Mouse (Mus musculus) embryo, embryonic 11 days (tissue): ENCODE results near the gene Ess2.

Source experiments
- DNase-seq: peaks from one replicate; pipeline ENCODE4 v3.0.0-alpha.2; 2015

Gene Ess2

DNA sequence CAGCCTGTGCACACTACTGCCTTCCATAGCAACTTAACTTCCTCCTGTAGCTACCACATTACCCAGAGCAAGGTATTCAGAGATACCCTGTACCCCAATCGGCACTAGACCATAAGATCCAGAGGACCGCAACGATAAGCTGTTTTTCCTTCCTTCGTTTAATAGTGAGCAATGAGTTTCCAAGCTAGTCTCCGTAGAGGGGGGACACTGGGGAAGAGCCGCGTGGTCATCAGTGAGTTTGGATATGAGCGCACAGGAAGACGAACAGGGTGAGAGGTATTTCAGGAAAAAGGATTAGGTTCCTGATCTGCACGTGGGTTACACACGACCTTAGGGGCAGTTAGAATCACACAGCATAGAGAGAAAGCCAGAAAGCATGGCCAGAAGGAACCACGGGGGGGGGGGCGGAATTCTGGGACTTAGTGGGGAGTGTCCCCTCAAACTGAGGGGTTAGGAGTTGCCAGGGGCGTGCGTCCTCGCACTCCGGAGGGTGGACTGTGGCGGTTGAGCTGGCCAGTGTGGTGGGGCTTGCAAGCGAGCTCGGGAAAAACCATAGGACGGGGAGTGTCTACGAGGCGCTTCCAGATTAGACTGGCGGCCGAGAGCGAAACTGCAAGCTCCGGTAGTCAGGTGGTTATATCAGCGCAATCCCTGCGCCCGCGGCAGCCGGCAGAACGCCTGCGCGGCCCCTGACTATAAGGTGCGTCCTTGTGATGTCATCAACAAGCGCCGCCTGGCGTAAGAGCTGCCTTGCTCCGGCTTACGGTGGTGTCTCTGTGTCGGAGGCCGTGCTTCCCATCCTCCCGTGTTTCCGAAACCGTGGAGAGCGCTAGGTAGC, 10.4 kb upstream of the Ess2 start:
- DNase-seq = peak; percentile 99

DNA sequence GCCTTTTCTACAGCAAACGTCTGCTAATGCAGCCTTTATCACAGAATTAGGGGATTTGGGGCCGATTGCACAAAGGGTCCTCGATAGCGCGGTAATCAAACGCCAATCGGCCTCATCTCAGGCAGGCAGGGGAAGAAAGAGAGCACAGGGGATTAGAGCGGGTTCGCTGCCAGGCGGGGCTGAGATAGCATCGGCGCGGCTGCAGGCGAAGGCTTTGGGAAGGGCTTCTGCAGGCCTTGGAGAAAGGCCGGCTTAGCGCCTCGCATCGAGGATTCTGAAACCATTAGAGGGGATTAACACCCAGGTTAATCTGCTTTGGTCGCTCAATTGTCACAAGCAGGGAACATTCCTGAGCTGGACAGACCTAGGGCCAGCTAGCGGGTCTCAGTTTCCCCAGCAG, 9.4 kb upstream of the Ess2 start:
- DNase-seq = peak; percentile 51

DNA sequence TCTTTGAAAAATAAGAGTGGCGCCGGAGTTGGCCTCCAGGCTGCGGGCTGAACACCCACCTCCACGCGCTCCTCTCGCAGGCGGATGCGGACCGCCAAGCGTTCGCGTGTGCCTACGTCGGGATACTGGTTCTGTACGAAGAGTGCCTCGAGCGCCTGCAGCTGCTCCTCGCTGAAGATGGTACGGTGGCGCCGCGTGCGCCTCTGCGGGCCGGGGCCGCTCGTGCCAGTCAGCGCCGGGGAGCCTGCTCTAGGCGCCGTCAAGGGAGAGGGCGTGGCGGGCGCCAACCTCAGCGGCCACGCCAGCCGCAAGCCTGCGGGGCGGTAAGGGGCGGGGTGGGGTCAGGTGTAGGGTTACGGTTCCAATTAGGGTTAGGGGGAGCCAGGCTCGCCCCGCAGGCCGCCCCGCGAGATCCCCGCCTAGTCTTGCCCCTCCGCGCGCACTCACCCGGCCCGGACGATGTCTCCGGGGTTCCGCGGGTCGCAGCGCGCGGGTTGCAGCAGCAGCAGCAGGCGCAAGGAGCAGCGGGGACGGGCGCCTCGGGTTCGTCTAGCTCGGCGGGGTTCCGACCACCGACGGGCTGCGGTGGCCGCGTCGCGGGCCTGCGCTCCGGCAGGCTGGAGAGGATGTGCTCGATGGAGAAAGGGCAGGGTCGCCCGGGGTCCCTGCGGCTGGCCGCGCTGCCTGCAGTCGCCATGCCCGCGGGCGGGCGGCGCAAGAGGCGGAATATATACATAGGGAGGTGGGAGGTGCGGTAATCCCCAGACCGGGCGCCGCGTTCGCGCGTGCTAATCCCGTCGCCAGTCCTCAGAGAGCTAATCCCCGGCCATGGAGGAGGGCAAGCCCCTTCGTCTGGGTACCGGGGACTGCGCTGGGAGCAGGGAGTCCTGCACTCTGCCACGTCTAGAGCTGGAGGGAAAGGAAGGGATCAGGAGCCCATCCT, 3.4 kb upstream of the Ess2 start, which contains the start of gene Gsc2:
TSS of gene Gsc2 (minus strand) at position 753 of the 943 bp plus-strand sequence.
- peak; percentile 49 for DNase-seq

DNA sequence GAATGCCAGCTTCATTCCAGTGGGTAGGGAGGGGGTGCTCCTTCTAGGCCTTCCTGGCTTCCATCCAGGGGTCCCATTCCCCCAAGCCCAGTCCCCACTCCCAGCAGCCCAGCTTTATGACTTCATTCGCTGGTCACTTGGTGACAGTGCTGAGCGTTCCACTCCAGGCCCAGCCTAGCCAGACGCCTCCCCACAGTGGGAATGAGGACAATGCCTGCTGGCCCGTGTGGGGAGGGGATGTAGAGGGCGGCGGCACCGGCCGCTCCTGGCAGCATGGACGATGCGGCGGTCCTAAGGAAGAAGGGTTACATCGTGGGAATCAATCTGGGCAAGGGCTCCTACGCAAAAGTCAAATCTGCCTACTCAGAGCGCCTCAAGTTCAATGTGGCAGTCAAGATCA, 12.7 kb downstream of the Ess2 start, which contains the start of the genes Dgcr2 and Tssk2:
TSS of gene Dgcr2 (minus strand) at position 101 of the 400 bp plus-strand sequence.
TSS of gene Tssk2 (plus strand) at position 176 of the 400 bp plus-strand sequence.
- no peak for DNase-seq

DNA sequence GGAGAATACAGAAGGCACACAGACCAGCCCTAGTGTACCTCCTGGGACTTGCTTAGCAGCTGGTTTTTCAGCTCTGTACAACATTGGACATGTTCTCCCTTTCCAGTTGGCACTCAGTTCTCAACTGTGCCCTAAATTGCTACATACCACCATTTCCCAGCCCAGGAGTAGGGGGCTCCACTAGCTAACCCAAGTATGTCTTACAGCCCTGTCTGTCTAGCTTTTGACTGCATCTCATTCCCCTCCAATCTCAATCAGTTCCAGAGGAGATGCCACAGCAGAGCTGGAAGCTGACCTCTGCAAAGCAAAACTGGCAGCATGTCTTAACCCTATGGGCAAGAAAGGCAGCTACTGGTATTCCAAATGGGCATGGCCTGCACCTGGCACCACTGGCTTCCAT, 15.1 kb downstream of the Ess2 start:
- DNase-seq = no peak

DNA sequence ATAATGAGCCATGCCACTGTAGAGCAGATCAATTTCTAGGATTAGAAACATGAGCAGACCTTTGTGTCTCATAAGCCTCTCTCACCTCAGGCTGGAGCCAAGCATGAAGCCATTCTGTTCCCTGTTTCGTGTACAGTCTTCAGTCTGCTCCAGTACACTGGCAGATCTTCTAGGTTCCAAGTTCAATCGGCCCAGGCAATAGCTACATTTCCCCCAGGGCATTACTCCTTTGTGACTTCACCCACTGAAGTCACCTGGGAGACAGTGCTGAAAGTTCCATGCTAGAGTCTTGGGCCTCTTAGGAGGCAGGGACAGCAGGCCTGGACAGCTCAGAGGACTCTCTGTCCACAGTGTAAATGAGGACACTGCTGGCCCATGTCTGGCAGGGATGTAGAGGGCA, 17.2 kb downstream of the Ess2 start, which contains the start of gene Tssk1:
TSS of gene Tssk1 (plus strand) at position 301 of the 400 bp plus-strand sequence.
- no peak for DNase-seq

DNA sequence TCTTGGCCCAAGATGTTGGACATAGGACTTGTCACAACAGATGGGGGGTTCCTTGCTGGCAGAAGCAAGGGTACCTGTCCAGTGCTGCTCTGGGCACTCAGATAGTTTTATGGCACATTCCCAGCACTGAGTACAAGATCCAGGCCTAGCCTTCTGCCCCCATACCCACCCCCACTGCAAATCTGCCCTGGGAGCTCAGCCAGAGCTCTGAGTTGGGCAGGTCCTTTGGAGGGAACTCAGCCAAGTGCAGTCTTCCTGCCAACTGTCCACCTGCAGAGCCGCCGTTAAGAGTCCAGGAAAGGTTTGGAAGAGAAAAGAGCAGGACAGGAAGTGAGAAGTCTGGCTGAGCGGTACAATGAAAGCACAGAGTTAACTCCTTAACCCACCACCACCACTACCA, 18.5 kb downstream of the Ess2 start:
- no peak for DNase-seq

DNA sequence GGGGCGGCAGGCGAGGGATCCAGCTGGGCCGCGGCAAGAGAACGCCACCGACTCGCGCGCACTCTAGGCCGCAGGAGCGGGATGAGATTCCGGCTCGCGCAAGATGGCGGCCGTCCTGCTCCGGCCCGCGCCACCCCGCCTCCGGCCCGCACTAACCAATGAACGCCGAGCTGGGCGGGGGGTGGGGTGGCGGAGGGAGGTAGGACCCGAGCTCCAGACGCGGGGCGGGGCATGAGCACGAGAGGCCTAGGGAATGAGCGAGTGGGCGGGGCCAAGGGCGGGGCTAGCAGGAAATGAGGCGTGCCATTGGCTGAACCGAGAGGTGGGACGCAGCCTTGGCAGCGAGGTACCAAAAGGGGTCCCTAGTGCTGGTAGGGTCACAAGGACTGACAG, 19.6 kb downstream of the Ess2 start, which contains the start of gene Gm20518:
TSS of gene Gm20518 (minus strand) at position 105 of the 393 bp plus-strand sequence.
- DNase-seq = peak; percentile 100

DNA sequence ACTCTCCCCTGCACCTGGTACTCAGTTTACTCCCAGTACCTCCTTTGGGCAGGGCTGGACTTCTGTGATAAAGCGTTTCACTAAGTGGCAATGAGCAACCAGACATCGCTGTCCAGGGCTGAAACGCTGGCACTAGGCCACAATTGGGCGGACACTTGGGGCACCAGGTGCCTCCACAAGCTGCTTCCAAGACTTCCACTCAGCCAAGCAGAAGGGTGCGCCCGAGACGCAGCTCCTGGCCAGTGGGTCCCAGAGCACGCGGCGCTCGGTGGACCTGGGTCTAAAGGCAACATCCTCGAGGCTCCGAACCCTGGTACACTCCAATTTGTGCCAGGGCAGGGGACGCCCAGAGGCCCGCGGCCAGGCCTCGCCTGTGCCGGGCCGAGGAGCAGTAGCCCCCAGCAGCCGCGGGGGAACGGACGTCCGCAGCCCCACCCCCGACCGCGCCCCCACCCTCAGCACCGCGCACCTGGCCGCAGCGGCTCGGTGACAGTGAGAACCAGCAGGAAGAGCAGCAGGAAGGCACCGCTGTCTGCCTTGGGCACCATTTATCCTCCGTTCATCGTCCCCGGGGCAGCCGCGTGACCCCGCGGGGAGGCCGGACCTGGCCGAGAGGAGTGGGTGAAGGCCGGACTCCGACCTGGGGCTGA, 20.1 kb downstream of the Ess2 start:
- peak; percentile 50 for DNase-seq

DNA sequence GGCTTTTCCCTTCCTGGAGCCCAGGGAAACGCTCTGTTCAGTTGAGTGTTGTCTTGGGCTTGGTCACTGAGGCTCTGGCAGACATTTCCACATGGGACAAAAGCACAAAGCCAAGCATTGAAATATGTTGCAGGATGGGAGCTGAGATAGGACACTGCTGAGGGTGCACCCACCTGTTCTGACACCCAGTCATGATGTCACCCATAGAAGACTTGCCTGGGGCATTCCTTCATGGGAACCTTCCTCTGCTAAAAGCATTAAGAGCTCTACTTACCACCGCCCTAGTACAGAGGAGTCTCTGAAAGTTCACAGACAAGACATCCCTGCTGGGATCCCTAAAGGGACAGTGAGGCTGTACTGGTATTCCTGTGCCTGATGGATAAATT, 20.8 kb downstream of the Ess2 start:
- no peak for DNase-seq

DNA sequence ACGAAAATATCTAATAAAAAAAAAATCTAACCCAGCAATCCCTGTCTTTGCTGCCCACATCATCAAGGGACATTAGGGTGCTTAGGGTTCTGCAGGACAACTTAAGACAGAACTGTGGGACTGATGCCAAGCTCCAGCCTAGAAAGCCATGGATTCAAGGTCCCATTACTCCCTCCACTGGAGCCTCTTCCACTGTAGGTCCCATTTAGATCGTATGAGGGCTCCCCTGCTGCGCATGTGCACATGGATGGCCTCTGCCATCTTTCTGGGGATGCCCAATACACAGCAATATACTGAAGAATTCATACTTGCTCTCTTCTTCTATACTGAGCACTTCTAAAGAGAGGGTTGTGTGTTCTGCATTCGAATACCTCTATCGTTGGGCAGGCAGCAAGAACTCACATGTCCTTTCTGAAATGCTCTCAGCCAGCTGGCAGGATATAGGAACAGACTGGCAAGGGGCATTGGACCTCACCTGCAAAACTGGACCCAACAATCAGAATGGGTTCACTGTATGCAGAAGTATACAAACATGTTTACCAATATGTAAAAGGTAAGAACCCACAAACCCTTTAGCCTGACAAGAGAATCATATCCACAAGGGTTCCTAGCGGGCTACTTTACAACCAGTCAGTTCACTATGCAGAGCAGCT, 21.3 kb downstream of the Ess2 start:
- no peak for DNase-seq

DNA sequence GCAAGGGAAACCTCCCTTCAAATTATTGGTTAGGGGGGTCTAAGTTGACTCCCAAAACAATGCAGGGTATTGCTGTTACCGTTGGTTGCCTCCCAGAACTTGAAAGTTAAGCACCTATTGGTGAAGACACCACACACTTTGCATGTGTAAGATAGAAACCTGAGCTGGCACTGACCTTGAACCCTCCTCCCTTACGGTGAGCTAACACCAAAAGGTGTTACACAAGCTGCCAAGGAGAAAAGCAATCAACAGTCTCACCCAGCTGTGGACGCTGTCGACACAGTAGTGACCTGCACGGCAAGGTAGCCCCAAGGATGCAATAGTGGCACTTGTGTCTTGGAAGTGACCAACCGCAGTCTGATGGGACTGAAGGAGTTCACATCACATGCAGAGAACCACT, 27.0 kb downstream of the Ess2 start:
- DNase-seq = no peak

DNA sequence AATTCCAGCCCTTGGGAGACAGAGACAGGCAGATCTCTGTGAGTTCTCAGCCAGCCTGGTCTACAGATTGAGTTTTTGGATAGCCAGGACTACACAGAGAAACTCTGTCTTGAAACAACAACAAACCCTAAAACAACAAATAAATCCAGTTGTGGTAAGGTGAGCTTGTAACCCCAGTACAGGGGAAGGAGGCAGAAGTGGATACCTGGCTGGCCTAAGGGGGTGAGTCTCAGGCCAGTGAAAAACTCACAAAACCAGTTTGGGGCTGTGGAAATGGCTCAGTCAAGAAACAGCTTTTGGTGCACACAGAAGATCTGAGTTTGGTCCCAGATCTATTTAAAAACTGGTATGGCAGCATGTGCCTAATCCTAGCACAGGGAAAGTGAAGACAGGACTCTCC, 29.0 kb downstream of the Ess2 start:
- DNase-seq = no peak

DNA sequence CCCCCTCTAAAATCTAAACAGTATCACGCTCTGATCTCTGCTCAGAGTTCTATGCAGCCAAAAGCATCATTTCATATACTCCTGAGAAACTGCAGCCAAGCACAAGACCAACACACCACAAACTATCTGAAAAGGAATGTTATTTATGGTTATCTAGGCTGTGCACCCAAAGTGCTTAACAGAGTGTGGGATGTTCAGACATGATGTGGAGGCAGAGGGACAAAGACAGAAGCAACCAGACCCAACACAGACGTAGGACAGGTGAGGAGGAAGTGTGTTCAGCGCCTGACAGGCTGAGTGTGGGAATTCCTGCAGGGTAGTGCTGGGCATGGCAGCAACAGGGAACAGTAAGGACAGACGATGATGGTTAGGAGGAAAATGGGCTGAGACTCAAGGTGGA, 31.6 kb downstream of the Ess2 start:
- DNase-seq = no peak

DNA sequence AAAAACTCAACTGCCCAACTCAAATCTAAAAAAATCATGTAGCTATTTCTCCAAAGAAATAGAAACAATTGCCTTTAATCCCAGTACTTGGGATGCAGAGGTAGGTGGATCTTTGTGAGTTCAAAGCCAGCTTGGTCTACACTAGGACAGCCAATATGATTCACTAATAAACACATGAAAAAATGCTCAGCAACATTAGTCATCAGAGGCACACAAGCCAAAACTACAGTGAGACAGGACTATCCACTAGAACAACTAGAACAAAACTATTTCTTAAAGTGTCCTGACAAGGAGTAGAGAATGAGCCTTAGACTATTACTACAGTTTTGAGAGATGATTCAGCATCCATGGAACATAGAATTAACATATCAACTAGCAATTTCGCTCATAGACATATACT, 35.1 kb downstream of the Ess2 start:
- DNase-seq = no peak

DNA sequence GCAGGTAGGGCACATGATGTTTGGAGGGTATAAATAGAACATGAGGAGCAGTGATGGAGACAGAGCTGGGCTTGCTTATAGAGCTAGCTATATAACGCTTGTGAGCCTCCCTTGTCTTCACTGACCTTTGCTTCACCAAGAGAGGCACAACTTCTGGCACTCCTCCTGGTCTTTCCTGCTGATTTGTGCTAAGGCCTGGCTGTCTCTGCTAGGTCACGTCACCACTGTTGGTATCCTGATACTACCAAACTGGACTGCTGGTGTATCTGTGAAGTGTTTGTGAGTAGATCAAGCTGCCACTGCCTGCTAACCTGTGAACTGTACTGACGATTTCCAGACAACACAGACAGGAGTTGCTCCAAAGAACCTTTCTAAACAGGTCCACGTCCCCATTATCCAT, 36.0 kb downstream of the Ess2 start:
- no peak for DNase-seq

DNA sequence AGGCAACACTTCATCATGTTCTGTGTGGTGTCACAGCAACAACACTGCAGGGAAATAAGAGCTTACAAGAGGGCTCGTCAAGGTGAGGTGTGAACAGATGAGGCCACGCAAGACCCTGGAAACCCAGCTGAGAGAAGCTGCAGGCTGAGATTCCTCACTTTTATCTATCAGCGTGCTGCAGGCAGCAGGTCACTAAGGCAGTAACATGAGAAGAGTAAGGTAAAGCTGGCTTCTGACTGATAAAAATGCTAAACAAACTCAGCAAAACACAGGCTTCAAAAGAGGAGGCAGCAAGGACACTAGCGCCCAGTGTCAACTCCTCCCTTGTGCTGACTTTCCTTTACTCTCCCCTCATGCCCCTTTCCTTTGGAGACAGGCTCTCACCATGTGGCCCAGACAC, 38.2 kb downstream of the Ess2 start:
- DNase-seq = no peak

DNA sequence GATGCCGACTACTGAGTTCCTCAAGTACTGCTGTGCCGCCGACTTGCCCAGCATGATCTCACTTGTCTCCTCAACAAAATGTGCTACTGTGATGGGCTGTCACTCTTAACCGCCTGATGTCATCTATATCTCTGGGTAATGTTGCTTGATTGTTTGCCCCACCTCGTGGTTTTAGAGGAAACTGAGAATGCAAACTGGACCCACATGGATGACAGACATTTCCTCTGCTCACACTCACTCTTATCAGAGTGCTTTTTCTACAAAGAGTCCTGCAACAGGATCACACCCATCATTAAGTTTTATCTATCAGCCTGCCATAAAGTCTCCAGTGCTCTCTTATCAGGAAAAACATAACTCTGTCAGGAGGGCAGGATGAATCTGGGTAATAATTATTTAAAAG, 39.9 kb downstream of the Ess2 start:
- DNase-seq = no peak

DNA sequence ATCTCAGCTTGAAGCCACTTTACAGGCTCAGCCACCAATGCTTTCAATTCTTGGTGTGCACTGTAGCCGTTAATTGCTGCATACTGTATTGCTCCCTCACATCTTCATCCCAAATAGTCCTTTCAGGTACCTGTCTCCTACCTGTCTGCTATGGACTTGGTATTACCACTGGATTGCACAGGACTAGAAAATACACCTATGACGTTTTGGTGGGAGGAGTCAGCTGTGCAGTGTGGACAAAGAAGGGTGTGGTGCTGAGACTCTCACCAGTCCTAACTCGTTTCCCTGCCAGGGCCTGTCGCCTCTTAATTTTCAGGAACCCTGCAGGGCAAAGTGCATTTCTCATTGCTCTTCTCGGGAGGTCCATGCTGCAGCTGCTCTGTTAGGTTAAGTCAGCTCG, 45.4 kb downstream of the Ess2 start:
- DNase-seq = no peak

DNA sequence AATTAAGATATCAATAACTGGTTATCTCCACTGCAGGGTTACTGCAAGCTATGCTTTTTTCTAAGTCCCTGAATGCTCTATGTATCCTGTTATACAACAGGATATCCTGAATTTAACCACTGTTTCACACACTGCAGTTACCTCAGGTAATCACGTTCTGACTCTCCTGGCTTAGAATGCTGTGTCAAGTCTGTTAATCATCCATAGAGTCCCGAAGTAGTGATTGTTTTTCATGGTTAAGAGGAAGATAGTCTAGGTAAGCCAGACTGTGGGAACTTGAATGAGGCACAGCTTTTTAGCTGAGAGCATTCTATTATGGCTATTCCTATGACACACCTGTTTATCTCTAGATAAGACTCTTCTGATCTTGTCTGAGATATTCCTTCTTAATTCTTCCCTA, 45.9 kb downstream of the Ess2 start:
- DNase-seq = no peak

DNA sequence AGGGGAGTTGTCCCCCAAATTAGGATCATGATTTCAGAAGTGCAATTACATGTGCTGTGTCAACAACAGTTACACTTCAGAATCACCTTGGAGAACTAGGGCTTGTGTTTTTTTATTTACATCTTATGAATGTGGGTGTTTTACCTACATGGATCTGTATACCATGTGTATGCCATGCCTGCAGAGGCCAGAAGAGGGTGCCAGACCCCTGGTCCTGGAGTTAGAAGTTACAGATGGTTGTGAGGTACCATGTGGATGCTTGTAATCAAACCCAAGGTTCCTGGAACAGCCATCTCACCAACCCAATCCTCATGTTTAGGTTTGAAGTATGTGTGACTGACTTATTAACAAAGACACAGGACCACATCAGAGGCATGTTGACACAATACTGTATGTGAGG, 52.6 kb downstream of the Ess2 start:
- peak; percentile 28 for DNase-seq

DNA sequence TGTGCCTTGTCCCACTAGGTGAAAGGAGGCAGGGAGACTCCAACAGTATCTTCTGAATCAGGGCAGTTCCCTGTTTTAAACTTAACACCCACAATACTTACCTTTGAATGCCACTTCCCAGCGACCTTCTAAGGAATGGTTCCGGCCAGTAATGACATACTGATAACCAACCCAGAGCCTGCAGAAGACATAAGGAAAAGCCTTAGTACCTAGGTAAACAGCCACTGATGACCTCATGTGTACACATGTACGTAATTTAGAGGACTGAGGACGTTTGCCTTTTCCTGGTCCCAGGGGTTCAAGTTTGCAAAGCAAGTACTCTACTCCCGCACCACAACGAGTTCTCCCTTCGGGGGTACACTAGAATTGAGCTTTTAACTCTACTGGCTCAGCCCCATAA, 54.0 kb downstream of the Ess2 start:
- DNase-seq = no peak

DNA sequence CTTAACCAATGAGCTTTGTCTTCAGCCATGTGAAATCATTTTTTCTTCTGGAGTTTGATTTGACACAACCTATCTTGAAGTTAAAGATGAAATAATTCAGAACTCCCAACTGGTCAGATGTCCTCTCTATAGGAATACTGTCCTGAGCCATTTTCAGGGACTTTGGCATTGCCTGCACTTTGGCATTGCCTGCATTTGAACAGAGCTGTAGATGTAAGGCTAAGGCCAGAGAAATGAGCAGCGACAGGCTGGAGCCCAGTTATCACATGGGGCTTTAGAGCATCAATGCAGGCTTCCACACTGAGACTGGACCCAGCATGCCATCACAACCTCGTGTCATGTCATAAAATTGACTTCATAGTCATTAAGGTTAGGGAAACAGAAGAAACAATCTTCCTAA, 57.9 kb downstream of the Ess2 start:
- DNase-seq = no peak
